Mouse (Mus musculus) cortical plate, adult 2 months (tissue): Measurements from ENCODE around the gene Sec22b.

Experiments
- CTCF ChIP-seq: fragments of 200-500 bp; IDR thresholded peaks from 2 replicates; pipeline ENCODE4 v1.5.1; 2011; ENCODE audit warnings: mild to moderate bottlenecking, control low read depth, low read length; ENCODE audit not compliant: insufficient read depth; ENCODE audit errors: extremely low read depth
- POLR2A ChIP-seq: fragments of 200-500 bp; IDR thresholded peaks from 2 replicates; pipeline ENCODE4 v1.6.1; 2011; ENCODE audit warnings: mild to moderate bottlenecking, low read length, control low read depth; ENCODE audit not compliant: insufficient read depth; ENCODE audit errors: extremely low read depth

GRCm38 (mm10) chr3:97860820-97861451 lies 40.1 kb upstream of the Sec22b start:
- TF ChIP-seq CTCF: no peak
- no peak for TF ChIP-seq POLR2A
